In the genomic region with DNA sequence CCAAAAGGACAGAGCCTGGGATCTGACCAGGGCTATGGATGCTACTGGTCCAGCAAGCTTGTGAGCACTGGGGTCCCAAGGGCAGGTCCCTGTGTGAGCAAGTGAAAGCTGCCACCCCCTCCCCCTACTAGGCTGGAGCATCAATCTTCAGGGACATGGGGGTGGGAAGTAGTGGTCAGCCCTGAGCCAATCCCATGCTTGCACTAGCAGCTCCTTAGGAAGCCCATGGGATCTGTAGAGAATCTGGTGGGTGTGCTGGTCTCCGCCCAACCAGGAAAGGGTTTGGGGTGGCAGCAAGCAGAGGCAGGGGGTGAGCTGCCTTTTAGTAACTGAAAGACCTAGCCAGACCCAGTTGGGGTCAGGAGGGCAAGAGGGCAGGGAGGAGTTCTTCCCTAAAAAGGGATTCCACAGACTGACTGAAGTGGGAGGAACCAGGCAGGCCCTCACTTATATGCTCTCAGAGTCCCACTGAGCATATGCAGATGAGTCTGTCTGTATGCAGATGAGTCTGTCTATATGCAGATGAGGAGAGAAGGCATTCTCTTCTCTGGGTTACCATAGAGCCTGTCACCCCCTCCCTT, we compare ENCODE assay signal across 9 mouse cellular contexts. TPM values are rescaled to one million over a fixed set of nuclear protein-coding genes. Genes with fewer than 3 reads are reported as not detected.
DNase-seq lines count a peak whose midpoint lies in the region; ATAC-seq and TF ChIP-seq lines count a peak whose summit lies in the region.
"Had no signal": no experiment of that assay in that cellular context is flagged by ENCODE, and none has a peak within 500 bp of the region (broad histone marks: within the 10 kb centered on the region; RNA-seq: fewer than 3 reads in every experiment).

No protein-coding gene starts in this region.

- H3K36me3 ChIP-seq in ES-Bruce4 (ENCODE audit: control insufficient read depth, insufficient read depth, low read length, poor library complexity, severe bottlenecking), result no peaks in the 10 kb centered on the region
- H3K36me3 ChIP-seq in forebrain, embryonic 11.5 days (ENCODE audit: control insufficient read depth, insufficient read depth, low read length), result peaks cover under 1% of the 10 kb centered on the region
- 0 out of 2 replicates have a peak, but pooled peaks cover 2% of the 10 kb centered on the region for H3K36me3 ChIP-seq in midbrain, embryonic 11.5 days (ENCODE audit: control insufficient read depth, insufficient read depth, low read length)

- peak; percentile 67 to 77 for DNase-seq in frontal cortex, postnatal 10 days (ENCODE audit: low spot score in 2 of 2)
- DNase-seq in frontal cortex, postnatal 25 days (ENCODE audit: low spot score in 2 of 2), result no peak
- peak; percentile 78 for DNase-seq in forebrain, embryonic 11.5 days (ENCODE audit: low spot score)
- no peak for DNase-seq in midbrain, embryonic 11.5 days (ENCODE audit: low spot score, missing footprints)
- DNase-seq in gastrocnemius, postnatal 4 days (ENCODE audit: low spot score in 2 of 2), result no peak
- no peak for DNase-seq in kidney, postnatal 10 days
- DNase-seq: lung, embryonic 14.5 days had no signal

- no peak for TF ChIP-seq POLR2A in ES-Bruce4 (IDR thresholded peaks at IDR 0.05; ENCODE audit: insufficient read depth, low read length)

- 0 out of 2 replicates have a peak, but pooled peaks have one; percentile 15 for TF ChIP-seq EP300 in ES-Bruce4 (IDR thresholded peaks at IDR 0.05; ENCODE audit: insufficient read depth, low read depth, low read length)

- peaks cover 8% of the 10 kb centered on the region for H3K4me1 ChIP-seq in ES-Bruce4 (ENCODE audit: control insufficient read depth, insufficient read depth, low read length)
- peaks cover 52% of the 10 kb centered on the region for H3K4me1 ChIP-seq in forebrain, embryonic 11.5 days (replicated peaks; ENCODE audit: control insufficient read depth, insufficient read depth, low read length)
- peaks cover 35% of the 10 kb centered on the region for H3K4me1 ChIP-seq in midbrain, embryonic 11.5 days (ENCODE audit: control insufficient read depth, insufficient read depth, low read length)

- H3K27me3 ChIP-seq in ES-Bruce4 (ENCODE audit: control insufficient read depth, insufficient read depth, low read length, poor library complexity, severe bottlenecking), result no peaks in the 10 kb centered on the region
- H3K27me3 ChIP-seq in forebrain, embryonic 11.5 days (ENCODE audit: control insufficient read depth, insufficient read depth, low read length), result peaks cover 8% of the 10 kb centered on the region
- peaks cover 75% of the 10 kb centered on the region for H3K27me3 ChIP-seq in midbrain, embryonic 11.5 days (ENCODE audit: control insufficient read depth, insufficient read depth, low read length)

- no peak overlapping the region for H3K4me2 ChIP-seq in forebrain, embryonic 11.5 days (ENCODE audit: low read depth, low read length, severe bottlenecking)
- no peak overlapping the region for H3K4me2 ChIP-seq in midbrain, embryonic 11.5 days
- H3K4me2 ChIP-seq: lung, embryonic 14.5 days had no signal

- no peak overlapping the region for H3K27ac ChIP-seq in ES-Bruce4 (ENCODE audit: insufficient read depth, low read length)
- peak overlapping the region; percentile 82 for H3K27ac ChIP-seq in forebrain, embryonic 11.5 days (ENCODE audit: low read depth, low read length)
- H3K27ac ChIP-seq in midbrain, embryonic 11.5 days (ENCODE audit: low read depth, low read length), result peak overlapping the region; percentile 33

- no peaks in the 10 kb centered on the region for H3K9me3 ChIP-seq in ES-Bruce4 (replicated peaks; ENCODE audit: control insufficient read depth, insufficient read depth, low read length, poor library complexity, severe bottlenecking)
- H3K9me3 ChIP-seq in forebrain, embryonic 11.5 days (ENCODE audit: control insufficient read depth, low read length), result no peaks in the 10 kb centered on the region
- no peaks in the 10 kb centered on the region for H3K9me3 ChIP-seq in midbrain, embryonic 11.5 days (ENCODE audit: control insufficient read depth, low read length)

- no peak for TF ChIP-seq CTCF in ES-Bruce4 (IDR thresholded peaks at IDR 0.05; ENCODE audit: low read depth, low read length)

- H3K4me3 ChIP-seq in ES-Bruce4 (ENCODE audit: low read depth, low read length), result no peak overlapping the region
- H3K4me3 ChIP-seq in forebrain, embryonic 11.5 days (ENCODE audit: low read depth, low read length), result no peak overlapping the region
- no peak overlapping the region for H3K4me3 ChIP-seq in midbrain, embryonic 11.5 days (ENCODE audit: low read depth, low read length)

- H3K9ac ChIP-seq in ES-Bruce4 (ENCODE audit: low read depth, poor library complexity, severe bottlenecking), result no peak overlapping the region
- peak overlapping the region; percentile 5; the same call in 1 of the 2 replicates for H3K9ac ChIP-seq in forebrain, embryonic 11.5 days (ENCODE audit: low read length)
- no peak overlapping the region for H3K9ac ChIP-seq in midbrain, embryonic 11.5 days (ENCODE audit: low read length)
- H3K9ac ChIP-seq: lung, embryonic 14.5 days had no signal

- ATAC-seq in forebrain, embryonic 11.5 days (replicated peaks; ENCODE audit: low FRiP score), result peak; percentile 54
- peak; percentile 81 for ATAC-seq in midbrain, embryonic 11.5 days (ENCODE audit: low FRiP score)
- no peak for ATAC-seq in activated CD4-positive, CD25-positive, alpha-beta regulatory T cell, adult 4 months

- WGBS in forebrain, embryonic 11.5 days, result 22% methylated on average over 1 of the region's 1 CpGs
- 17% methylated on average over 1 of the region's 1 CpGs for WGBS in midbrain, embryonic 11.5 days

RNA-seq across cellular contexts. Expression of a gene that starts 23.4 kb away (rescaled TPM):
- polyA plus RNA-seq in ES-Bruce4 (2011; ENCODE audit: insufficient read depth, insufficient read length, low read depth, missing spikeins), result 0.82 TPM in 1 of 2 replicates, not detected in the other
- 0.36 TPM in 1 of 2 replicates, not detected in the other for polyA plus RNA-seq in forebrain, embryonic 11.5 days (2014; fragmentation: Nextera tagmentation; extraction: Ambion mirVana)
- 0.15 TPM in 1 of 2 replicates, not detected in the other for polyA plus RNA-seq in midbrain, embryonic 11.5 days (2014; fragmentation: Nextera tagmentation; extraction: Ambion mirVana)
- under 1 TPM in 1 of 2 experiments, not detected in 1; 0.16 TPM for total RNA-seq in gastrocnemius, postnatal 4 days (2021)
- not detected for polyA plus RNA-seq in activated CD4-positive, CD25-positive, alpha-beta regulatory T cell, adult 4 months (2017; shearing (Covaris generic))
- polyA plus RNA-seq: lung, embryonic 14.5 days had no signal

RNA-seq across cellular contexts. Expression of a gene that starts 55.9 kb away (rescaled TPM):
- polyA plus RNA-seq in ES-Bruce4 (2011; ENCODE audit: insufficient read depth, insufficient read length, low read depth, missing spikeins), result 0.72 and 3.6 TPM in 2 replicates
- polyA plus RNA-seq in forebrain, embryonic 11.5 days (2014; fragmentation: Nextera tagmentation; extraction: Ambion mirVana), result 0.16 TPM in 1 of 2 replicates, not detected in the other
- polyA plus RNA-seq in midbrain, embryonic 11.5 days (2014; fragmentation: Nextera tagmentation; extraction: Ambion mirVana), result 0.11 TPM in 1 of 2 replicates, not detected in the other
- under 1 TPM; 0.26 to 0.59 TPM for total RNA-seq in gastrocnemius, postnatal 4 days (2021)
- not detected for polyA plus RNA-seq in activated CD4-positive, CD25-positive, alpha-beta regulatory T cell, adult 4 months (2017; shearing (Covaris generic))
- polyA plus RNA-seq: lung, embryonic 14.5 days had no signal

Comparison
In these comparisons a context has a peak if more than half of its experiments do, and no peak if none do; other contexts are left out.
1. DNase-seq: peak in frontal cortex, postnatal 10 days (2 of 2) and forebrain, embryonic 11.5 days (single experiment); none in frontal cortex, postnatal 25 days (0 of 2), midbrain, embryonic 11.5 days (single experiment), gastrocnemius, postnatal 4 days (0 of 2) and kidney, postnatal 10 days (single experiment).